Mouse (Mus musculus) G1E-ER4 (cell line): Measurements from ENCODE around the gene Arhgap19. TPM values are rescaled to one million over a fixed set of nuclear protein-coding genes. Genes with fewer than 3 reads are reported as not detected.

ENCODE experiments used
- GATA1 ChIP-seq: IDR thresholded peaks from one replicate; pipeline ENCODE4 v1.8.0; 2012; ENCODE audit warnings: low read length, inconsistent platforms
- polyA plus RNA-seq: library from polyadenylated mRNA; stranded (reverse); fragments of >175 nt; gene quantifications from 2 replicates; pipeline ENCODE4 v1.2.3, GENCODE M21; 2012

Arhgap19 gene
- polyA plus RNA-seq, 1 experiment = 13.1 TPM

DNA sequence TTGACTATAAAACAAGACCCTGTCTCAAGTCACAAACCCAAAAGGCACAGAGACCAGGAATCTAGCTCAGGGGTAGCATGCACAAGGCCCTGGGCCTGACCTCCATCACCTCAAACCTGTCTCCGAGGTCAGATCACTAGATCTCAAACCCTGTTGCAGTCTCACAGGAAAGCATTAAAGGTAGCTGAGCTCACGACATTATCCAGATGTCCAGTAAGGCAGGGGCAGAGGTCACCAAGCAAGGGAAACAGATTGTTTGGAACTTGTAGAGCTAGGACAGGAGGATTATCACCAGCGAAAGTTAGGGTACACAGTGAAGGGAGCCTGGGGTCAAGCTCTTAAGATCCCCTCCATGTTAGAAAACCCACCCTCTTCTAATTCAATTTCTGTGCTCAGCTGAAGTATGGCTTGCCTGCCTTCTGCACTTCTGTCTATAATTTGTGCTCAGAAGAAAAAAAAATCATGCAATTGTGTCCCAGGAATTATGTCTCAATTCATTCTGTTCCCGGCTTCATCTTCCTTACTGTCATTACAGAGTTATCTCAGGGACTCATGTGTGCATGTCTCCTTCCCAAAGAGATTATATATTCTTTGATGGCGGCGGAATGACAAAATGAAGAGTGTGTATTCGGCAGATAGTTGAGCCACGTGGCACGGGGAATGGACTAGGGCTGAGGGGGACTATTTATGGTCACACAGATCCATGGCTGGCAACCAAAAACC lies 35.5 kb upstream of the Arhgap19 start:
- peak; percentile 37 for TF ChIP-seq GATA1

DNA sequence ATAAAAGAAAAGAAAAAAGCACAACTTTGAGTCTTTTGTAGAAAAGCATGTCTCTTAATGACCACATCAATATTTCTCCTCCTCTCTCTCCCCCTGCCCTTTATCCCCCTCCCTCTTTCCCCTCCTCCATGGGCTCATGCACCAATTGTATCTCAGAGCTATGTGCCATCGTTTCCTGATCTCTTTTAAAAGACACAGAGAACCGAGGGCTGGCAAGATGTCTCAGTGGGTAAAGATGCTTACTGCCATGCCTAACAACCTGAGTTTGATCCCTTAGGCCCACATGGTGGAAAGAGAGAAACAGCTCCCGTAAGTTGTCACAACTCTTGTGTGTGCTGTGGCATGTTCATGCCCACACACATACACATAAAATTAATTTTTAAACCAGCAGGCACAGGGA lies 34.9 kb upstream of the Arhgap19 start:
- no peak for TF ChIP-seq GATA1

DNA sequence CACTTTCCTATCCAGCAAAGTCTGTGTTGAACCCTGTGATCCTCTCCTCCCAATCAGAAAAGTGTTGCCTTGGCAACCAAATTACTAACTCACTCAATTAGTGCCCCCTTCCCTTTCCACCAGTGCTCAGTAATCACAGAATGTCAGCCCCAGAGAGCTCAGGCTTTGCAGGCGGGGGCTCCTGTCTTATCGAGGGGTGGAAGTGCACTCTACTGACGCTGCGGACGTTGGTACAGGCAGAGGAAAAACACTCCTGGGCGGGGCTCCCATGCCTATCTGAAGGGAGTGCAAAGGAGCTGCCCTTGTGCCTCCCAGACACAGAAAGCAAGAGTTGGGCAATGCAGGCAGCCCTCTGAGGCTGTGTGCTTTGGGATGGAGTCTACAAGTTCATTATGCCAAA lies 34.0 kb upstream of the Arhgap19 start:
- TF ChIP-seq GATA1 = no peak

DNA sequence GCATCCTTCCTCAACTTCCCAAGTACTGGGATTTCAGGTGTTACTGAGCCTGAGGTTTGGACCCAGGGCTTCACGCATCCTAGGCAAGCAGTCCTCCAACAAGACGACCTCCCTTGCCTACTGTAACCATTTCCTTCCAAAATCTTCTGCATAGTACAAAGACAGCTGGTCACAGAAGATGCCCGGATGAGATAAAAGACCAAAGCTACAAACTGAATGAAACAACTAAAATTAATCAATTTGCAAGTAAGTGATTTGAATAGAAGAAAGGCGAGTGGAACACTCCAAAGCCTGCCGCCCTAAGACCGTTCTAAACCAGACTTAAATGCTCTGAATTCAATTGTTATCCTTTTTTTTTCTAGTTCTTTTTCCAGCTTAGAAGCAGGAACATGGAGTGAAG lies 33.6 kb upstream of the Arhgap19 start:
- TF ChIP-seq GATA1 = no peak

DNA sequence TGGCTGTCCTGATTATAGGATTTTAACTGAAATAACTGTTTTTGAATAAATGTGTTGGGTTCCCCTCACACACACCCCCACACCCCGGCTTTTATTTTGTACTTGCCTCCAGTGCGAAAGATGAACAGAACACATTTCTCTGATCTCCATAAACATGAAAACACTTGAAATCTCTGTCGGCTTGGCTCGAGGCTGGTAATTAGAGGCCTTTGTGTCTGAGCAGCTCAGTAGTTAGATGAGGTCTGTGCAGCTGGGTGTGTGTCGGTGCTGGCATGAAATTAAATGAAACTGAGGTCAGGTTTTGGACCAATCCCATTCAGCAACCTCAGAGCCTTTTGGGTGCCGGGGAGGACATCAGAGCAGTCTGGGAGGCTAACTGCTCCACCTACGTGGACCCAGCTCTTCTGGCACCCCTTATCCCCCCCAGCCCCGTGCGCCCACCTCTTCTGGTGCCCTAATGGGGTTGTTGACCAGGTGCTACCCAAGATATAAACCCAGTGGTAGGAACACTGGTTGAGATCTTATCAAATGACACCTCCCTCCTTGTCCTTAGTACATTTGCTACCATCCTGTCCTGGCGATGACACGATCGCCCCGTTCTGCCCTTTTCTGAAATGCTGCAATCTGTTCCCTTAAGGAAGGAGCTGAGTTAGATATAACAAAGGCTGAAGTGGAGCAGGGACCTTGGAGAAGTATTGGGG lies 30.8 kb upstream of the Arhgap19 start:
- no peak for TF ChIP-seq GATA1

DNA sequence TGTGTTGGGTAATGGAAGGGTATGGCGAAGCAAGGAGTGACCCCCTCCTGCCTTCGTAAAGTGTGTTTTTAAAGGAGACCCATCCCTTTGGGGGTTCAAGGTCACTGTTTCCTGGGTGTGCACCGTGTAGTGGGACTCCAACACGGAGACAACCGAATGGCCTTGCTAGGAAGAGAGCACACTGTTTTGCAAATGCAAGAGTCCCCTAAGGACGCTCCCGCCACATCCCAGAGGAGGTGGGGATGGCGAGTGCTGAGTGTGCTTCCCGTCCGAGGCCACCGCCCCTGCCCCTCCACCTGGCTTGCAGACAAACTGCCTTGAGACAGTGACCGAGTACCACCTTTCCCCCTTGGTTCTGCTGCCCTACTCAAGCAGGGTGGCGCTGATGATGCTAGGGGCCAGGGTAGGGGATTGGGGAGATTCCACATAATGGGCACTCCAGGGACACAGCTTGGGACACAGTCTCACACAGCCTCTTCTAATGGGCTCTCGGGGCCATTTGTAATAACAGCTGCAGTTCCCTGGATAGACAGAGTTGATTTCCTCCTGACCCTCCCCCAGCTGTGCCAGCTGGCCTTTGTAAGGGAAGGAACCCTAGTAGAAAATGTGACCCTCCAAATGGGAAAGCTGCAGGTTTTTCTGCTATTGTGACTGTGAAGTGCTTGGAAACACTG lies 30.0 kb upstream of the Arhgap19 start:
- no peak for TF ChIP-seq GATA1

DNA sequence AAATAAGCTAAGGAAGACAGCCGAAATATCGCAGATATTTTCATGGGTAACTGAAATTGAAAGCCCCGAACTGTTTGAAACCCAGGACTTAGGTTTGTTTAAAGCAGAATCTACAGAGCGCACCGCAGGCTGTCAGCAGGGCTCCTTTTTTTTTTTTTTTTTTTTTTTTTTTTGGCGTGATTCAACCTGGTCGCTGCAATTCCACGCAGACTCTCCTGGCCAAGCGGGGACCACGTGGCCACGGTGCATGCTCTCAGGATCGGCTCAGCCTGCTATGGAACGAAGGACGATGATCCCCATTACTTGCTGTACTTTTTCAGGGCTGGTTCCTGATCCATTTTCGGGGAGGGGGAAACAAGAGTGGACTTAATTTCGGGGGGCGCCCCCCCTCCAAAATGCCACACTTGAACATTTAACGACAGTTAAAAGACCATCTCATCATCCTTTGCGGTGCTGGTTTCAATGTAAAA lies 29.3 kb upstream of the Arhgap19 start:
- no peak for TF ChIP-seq GATA1

DNA sequence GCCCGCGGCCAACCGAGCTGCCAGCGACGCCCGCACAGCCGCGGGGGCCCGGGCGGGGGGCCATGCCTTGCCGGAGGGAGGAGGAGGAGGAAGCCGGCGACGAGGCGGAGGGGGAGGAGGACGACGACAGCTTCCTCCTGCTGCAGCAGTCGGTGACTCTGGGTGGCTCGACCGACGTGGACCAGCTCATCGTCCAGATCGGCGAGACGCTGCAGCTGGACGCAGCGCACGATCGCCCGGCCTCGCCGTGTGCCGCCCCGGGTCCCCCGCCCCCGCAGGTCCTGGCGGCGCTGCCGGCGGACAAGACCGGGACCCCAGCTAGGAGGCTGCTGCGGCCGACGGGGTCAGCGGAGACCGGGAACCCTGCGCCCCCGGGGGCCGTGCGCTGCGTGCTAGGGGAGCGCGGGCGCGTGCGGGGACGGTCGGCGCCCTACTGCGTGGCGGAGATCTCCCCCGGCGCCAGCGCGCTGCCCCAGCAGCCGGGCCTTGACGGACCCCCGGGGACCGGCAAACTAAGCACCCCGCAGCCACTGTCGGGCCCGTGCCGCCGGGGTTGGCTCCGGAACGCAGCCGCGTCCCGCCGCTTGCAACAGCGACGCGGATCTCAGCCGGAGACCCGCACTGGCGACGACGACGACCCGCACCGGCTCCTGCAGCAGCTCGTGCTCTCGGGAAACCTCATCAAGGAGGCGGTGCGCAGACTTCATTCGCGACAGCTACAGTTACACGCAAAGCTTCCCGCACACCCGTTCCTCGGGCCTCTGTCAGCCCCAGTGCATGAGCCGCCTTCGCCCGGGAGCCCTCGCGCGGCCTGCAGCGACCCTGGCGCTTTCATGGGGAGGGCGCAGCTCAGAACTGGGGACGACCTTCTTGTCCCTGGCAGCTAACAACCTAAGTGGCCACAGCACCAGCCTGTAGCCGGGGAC lies 28.5 kb upstream of the Arhgap19 start:
- TF ChIP-seq GATA1 = no peak

DNA sequence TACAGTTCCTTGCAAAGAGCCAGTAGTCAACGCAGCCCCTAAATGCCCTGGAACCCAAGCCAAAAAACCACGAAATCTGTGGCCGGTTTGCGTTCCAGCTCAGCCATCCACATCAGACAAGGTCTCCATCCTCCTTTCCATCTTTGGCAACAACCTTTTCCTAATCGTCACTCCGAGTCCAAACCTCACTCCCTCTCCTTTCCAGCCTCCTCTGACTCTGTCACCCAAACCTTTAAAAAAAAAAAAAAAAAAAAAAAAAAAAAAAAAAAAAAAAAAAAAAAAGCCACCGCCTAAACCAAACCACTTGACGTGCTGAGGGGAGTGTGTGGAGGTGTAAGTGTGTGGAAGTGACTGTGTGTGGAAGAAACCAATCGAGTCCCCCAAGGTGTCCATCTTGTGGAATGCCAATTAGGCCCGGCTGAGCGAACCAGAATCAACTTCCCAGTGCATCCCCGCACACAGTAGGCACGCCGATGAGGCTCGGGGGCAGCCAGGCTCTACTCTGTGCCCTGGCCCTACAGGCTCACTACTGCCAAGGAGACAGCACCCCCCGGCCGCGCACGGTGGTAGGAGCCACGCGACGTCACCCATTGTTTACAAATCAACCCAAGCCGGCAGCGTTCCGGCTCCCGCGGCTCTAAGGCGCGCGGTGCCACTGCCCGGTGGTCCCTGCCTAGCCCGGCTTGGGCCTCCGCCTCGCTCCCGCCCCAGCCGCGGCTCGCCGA lies 27.7 kb upstream of the Arhgap19 start, which contains the start of gene Frat1:
Gene Frat1, plus strand, starts transcription at position 590 of the 725 bp plus-strand sequence.
- no peak for TF ChIP-seq GATA1

DNA sequence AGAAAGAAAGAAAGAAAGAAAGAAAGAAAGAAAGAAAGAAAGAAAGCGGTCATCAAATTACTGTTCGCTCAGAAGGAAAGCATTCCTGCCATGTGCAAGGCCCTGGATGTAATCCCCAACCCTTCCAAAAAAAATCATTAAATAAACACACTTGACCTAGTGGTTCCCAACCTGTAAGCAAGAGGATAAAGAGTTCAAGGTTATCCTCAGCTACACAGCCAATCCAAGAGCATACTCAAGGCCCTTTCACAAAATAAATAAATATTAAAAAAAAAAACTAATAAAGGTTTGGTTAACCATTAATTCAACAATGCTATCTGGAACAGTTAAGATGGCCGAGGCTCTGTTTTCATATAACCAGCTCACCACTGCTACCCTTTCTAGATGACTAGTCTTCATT lies 27.1 kb upstream of the Arhgap19 start:
- no peak for TF ChIP-seq GATA1

DNA sequence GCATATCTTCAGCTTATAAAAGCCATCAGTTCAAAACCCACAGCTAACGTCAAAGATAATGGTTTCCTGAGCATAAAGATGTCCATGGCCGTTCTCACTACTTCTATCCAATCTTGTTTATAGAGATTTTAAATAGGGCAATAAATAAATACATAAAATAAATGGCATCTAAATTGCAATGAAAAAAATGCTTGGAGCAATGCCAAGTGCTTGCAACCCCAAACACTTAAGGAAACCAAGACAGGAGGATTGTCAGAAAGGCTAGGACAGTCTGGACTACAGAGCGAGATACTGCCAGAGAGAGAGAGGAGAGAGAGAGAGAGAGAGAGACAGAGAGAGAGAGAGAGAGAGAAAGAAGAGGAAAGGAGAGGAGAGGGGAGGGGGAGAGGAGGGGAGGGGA lies 24.7 kb upstream of the Arhgap19 start:
- no peak for TF ChIP-seq GATA1

DNA sequence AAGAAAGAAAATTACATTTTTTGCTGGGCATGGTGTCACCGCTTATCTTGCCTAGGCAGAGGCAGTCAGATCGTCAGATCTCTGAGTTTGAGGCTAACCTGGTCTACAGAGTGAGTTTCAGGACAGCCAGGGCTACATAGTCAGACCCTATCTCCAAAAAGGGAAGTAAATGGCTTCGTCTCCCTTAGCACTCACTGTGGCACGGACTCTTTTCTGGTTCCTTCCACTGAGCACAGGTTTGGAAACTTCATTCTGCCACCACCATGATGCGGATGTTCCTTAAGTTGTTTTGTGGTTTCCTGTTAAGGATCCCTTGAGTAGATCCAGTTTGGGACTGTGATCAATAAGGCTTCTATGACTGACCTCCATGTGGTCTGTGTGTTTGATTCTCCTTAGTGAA lies 23.1 kb upstream of the Arhgap19 start:
- TF ChIP-seq GATA1 = no peak

DNA sequence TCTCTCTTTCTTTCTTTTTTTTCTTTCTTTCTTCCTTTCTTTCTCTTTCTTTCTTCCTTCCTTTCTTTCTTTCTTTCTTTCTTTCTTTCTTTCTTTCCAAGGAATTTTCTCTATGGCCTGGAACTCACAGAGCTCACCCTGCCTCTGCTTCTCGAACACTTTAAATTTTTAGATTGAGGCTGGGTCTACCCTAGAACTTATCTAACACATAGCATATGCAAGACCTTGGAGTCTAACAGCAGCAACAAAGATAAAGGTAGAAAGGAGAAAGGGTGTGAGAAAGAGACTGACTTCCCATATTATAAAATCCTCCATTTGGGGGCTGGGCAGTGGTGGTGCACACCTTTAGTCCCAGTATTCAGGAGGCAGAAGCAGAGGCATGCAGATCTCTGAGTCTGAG lies 20.7 kb upstream of the Arhgap19 start:
- TF ChIP-seq GATA1 = no peak

DNA sequence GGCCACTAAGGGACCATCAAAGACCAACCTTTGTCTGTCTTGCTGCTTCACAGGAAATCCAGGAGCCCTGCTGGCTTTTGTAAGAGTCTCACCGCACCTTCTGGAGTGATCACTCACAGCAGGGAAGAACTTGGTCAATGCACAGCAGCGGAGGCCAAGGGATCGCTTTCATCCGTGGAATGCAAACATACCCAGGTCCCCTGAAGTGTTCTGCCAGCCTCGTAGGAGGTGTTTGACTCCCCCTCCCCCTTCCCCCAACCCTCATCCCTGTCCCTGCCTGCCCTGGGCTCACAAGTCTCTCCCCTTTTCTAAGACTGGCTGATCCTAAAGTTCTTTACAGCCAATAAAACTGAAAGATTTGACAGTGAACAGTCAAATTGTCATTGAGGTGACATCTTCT lies 19.6 kb upstream of the Arhgap19 start:
- no peak for TF ChIP-seq GATA1

DNA sequence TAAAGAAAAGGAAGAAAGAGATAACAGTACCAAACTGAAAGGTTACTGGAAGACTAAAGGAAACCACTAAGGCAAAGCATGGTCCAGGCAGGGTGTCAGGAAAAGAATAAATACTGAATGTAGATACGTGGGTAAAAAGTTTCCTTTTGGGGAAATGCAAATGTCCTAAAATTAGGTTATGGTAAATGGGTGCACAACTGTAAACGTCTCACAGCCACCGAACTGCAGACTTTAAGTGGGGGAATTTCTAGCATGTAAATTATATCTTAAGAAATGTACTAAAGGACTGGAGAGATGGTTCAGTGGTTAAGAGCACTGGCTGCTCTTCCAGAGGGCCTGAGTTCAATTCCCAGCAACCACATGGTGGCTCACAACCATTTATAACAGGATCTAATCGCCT lies 16.9 kb upstream of the Arhgap19 start:
- TF ChIP-seq GATA1 = no peak
